Mouse (Mus musculus): ENCODE data around the gene Ccdc57.
"Not testable (repeated sequence)": the region's sequence is repeated elsewhere in the genome, so short reads cannot be mapped to it uniquely, and the experiment has no call there.

The Ccdc57 gene

DNA sequence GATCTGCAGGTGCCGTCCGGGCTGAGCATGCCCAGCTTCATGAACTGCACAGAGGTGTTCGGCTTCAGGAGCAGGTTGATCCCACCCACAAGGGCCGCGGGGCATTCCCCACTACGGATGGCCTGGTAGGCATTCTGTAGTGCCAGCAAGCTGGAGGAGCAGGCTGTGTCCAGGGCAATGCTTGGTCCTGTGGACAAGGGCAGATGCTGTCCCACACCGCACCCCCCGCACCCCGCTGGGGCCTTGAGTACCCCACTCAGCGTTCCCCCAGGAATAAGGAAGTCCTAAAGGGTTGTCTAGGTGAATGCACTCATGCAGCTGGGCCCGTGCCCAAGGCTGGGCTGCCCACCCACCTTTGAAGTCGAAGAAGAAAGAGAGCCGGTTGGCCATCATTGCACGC is 112.1 kb downstream of the Ccdc57 start:
- DNase-seq: no peak

DNA sequence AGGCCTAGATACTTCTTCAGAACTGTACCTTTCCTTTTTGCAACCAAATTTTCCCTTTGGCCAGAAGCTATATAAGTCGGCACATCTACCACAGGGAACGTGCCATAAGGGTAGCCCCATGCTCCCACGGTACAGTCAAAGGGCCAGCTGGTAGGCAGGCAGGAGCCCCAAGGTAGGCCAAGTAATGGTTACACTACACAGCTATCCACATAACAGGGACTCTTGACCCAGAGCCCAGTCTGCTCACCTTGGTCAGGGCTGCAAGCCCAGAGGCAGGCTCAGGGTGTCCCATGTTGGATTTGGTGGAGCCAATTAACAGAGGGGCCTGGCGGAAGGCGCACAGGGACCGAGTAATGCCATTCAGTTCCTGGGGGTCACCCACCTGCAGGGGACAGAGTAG is 113.1 kb downstream of the Ccdc57 start:
- DNase-seq: no peak

DNA sequence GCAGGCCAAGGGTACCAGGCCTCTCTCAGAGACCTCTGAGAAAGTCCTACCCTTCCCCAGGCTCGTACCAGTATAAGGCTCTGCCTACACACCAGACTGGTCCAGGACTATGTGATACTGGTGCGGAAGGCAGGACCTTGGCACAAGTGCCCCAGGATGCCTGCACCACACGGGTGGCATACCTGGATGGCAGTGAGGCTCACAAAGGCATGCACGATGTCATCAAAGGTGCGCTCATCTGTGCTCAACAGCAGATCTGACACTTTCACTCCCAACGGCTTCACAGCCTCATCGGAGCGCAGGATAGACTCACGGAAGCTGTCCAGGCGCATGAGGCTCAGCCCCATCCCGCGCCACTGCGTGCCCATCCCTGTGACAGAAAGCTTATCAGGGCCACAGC is 114.4 kb downstream of the Ccdc57 start:
- no peak for DNase-seq

GRCm38 (mm10) chr11:120817358-120817757 is 115.3 kb downstream of the Ccdc57 start:
- DNase-seq: no peak

GRCm38 (mm10) chr11:120812068-120812467 is 120.6 kb downstream of the Ccdc57 start:
- no peak for DNase-seq

DNA sequence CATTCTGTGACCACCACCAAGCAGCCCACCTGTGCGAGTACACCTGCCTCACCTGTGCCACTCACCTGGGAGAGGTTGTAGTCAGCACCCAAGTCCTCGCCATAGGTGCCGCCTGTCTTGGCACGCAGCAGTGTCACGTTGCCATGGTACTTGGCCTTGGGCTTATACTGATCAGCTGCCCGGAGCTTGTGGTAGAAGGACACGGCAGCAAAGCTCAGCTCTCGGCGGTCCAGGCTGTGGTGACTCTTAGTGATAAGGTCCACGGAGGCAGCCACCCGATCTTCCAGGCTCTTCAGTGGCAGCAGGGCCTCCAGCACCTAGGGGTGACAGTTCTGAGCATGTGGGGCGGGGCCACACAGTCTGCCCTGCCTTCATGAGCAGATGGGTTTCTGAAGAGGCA is 124.7 kb downstream of the Ccdc57 start:
- DNase-seq: no peak

GRCm38 (mm10) chr11:120805375-120806298 is 127.0 kb downstream of the Ccdc57 start:
- DNase-seq: no peak

DNA sequence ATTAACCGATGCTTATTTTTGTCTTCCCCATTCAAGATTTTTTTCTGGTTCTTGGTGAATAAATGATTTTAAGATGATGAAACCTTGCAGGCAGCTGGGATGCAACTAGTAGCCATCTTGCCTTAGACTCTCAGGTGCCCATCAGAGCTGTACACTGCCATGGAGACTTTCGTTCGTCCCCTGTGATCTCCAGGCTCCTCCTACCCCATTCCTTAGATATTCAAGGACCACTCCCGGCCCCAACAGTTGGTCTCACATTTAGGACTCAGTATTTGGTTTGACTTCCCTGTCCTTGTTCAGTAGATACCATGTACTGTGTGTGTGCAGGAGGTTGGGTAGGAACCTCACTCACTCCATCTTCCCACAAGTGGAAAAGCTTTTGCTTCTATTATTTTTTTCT is 127.9 kb downstream of the Ccdc57 start:
- DNase-seq: no peak

DNA sequence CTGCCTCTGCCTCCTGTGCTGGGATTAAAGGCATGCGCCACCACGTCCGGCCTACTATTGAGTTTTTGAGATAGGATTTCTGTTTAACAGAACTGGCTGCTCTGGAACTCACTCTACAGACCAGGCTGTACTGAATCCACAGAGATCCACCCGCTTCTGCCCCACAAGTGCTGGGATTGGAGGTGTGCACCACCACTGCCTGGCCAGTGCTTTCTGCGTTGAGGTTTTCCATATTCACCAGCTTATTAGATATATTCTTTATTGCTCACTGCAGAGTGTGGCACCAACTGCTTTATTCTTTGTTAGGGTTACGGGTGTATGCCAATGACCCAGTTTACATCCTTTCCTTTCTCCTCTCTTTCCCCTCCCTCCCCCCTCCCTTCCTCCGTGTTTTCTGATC is 128.4 kb downstream of the Ccdc57 start:
- no peak for DNase-seq

DNA sequence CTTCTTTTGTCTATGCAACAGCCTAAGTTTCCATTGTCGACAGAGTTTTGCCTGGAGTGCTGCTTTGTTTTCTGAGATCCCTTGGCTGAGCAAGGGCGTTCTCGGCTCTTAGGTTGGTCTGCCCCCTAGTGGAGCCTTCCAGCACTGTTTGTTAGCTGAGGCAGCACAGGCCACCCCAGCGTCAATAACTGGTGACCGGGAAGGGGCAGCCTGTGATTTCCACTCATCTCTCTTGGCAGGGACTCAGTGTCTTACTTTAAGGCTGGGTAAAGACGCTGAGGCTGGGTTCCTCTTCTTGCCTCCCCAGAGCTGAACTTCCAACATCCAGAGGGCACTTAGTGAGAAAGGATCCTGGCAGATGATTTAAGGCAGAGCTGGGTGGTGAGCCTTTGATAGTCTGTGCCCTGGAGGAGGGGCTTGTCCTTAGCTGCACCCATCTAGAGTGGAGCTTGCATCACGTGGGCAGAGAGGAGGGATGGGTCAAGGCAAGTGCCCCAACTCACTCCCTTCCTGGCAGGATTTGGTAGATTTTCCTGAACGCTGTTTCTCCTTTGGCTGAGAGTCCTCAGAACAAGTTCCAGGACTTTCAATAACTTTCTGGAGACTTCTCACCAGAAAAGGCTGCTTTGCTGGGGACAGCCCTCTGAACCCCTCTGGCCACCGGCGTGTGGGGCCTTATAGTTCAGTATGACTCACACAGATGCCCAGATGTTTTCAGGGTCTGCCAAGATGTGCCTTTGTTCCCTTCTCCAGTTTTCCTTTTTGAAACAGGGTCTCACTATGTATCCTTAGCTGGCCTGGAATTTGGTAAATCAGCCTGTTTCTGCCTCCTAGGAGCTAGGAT is 132.4 kb downstream of the Ccdc57 start:
- DNase-seq: peak; percentile 86

DNA sequence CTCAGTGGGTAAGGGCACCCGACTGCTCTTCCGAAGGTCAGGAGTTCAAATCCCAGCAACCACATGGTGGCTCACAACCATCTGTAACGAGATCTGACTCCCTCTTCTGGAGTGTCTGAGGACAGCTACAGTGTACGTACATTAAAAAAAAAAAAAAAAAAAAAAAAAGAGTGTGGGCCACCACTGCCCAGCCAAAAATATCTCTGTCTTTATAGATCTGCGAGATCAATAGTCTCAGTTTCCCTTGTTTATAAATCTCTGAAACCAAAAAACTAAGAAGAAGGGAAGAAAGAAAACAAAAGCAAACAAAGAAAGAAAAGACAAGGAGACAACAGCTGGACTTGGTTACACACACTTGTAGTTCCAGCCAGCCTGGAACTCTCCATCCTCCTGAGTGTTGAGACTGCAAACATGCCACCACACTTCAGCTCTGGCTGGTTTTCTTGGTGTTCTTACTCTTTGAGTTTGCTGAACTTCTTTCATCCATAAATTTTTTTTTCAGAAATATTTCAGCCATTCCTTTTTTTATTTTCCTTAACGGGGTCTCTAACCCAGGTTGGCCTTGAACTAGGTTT is 133.3 kb downstream of the Ccdc57 start:
- no peak for DNase-seq

GRCm38 (mm10) chr11:120798244-120798643 is 134.4 kb downstream of the Ccdc57 start:
- no peak for DNase-seq

DNA sequence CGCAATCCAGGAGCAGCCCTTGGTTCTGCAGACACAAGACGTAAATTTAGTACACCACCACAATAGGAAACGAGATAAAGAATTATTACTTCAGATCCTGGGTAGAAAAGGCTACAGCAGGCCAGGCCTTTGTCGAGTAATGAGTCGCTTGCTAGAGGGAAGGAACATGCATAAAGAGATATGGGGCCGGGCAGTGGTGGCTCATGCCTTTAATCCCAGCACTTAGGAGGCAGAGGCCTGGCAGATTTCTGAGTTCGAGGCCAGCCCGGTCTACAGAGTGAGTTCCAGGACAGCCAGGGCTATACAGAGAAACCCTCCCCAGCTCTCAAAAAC is 136.1 kb downstream of the Ccdc57 start:
- no peak for DNase-seq

- peak; percentile 95 for DNase-seq
Observed at GRCm38 (mm10) chr11:120795756-120796613, 136.7 kb downstream of the Ccdc57 start, which contains the start of gene Dus1l. Dus1l (minus strand) TSS chr11:120796403.

DNA sequence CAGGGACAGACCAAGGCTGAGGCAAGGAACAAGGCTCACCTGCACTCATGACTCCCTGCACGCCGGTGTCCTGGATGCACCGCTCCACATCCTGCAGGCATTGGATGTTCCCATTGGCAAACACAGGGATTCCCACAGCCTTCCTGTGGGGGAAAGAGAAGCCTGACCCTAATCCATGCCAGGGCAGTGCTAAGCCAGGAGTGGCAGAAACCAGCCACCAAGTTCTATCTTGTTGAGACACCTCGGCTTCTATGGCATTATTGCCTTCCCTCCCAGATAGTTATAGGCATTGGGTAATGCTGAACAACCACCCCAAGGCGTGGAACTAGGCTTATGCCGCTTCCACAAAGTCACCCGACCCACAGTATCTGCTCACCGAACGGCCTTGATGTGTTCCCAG is 140.0 kb downstream of the Ccdc57 start:
- DNase-seq: no peak

GRCm38 (mm10) chr11:120789810-120790209 is 142.9 kb downstream of the Ccdc57 start:
- DNase-seq: no peak

DNA sequence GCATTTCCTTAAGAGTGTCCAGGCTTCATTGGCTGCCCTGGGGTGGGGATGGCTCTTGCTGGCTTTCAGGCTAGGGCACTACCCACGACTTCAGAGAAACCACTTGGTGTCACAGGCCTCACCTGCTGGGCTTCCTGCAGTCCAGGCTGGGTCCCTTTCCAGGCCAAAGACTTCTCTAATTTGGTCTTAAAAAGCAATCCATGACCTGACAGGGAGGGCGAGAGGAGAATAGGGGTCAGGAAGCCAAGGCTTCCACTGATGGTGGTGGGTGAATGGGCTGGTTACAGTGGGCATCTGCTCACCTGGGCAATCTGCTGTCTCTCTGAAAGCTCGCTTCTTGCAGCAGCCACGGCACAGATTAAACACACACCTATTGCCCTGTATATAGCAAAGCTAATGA is 143.3 kb downstream of the Ccdc57 start:
- no peak for DNase-seq

GRCm38 (mm10) chr11:120788460-120788859 is 144.2 kb downstream of the Ccdc57 start:
- not testable (repeated sequence) for DNase-seq

DNA sequence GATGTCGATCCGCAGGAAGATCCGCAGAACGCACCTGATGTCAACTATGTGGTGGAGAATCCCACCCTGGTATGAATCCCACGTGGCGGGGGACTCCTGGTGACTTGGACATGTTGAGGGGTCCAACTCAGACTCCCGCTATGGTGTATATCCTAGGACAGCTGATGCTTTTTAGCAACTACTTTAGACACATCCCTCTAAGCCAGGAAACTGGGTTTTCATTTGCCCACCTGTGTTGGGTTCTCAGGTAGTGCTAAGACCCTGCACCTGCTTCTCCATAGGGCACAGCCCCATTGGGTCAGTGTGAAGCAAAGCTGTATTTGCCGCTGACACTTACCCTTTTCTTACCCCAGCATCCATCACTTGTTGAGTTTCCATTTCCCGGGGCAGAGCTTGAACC is 147.5 kb downstream of the Ccdc57 start:
- DNase-seq: no peak

- peak; percentile 83 for DNase-seq
Observed at GRCm38 (mm10) chr11:120784064-120784791, 148.4 kb downstream of the Ccdc57 start, which contains the start of the genes Rfng and Gps1. Rfng (minus strand) TSS chr11:120784207. Gps1 (plus strand) TSS chr11:120784272.

GRCm38 (mm10) chr11:120783426-120784063 is 149.1 kb downstream of the Ccdc57 start:
- DNase-seq: no peak
